Mouse (Mus musculus): ENCODE data around the gene Slit2. TPM values are rescaled to one million over a fixed set of nuclear protein-coding genes. Genes with fewer than 3 reads are reported as not detected.
"Not testable (repeated sequence)": the region's sequence is repeated elsewhere in the genome, so short reads cannot be mapped to it uniquely, and the experiment has no call there.

The Slit2 gene
- polyA plus RNA-seq, 1 experiment from 2014 or later = 29.8 TPM

DNA sequence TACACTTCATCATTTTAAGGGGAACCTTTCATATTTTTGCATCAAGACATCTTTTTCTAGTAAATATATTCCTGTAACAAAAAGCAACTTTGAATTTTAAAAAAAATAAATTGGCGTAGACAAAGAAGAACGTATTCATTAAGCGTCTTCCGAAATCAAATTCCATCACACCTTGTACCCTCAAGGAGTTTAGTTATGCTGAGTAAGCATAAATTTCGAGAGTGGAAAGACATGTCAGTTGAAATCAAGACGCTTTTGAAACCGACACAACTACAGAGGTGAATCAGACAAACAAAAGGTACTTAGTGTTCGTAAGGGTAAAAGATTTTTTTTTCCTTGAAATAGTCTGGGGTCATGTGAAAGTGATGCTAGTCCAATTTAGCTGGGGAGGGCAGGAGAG is 201.4 kb downstream of the Slit2 start:
- 92% methylated on average over 8 of the region's 8 CpGs for WGBS
- no peak for DNase-seq (ENCODE audit: extremely low spot score, low spot score)
- Histone ChIP-seq H3K27ac (no peak overlapping the region), H3K4me1 (no peaks in the 10 kb centered on the region), H3K36me3 (replicated peaks) (no peaks in the 10 kb centered on the region), H3K4me3 (no peak overlapping the region), H3K9me3 (no peaks in the 10 kb centered on the region), H3K27me3 (ENCODE audit: poor library complexity, severe bottlenecking) (no peaks in the 10 kb centered on the region)

- Histone ChIP-seq H3K27ac (no peak overlapping the region), H3K36me3 (replicated peaks) (0 out of 2 replicates have a peak, but pooled peaks cover 2% of the 10 kb centered on the region), H3K9me3 (no peaks in the 10 kb centered on the region), H3K4me3 (no peak overlapping the region), H3K27me3 (ENCODE audit: poor library complexity, severe bottlenecking) (no peaks in the 10 kb centered on the region), H3K4me1 (no peaks in the 10 kb centered on the region)
- WGBS = 93% methylated on average over 4 of the region's 4 CpGs
- DNase-seq (ENCODE audit: extremely low spot score, low spot score) = no peak
Observed at GRCm38 (mm10) chr5:48187819-48188218, 204.9 kb downstream of the Slit2 start.

- Histone ChIP-seq H3K27me3 (ENCODE audit: poor library complexity, severe bottlenecking) (no peaks in the 10 kb centered on the region), H3K4me1 (no peaks in the 10 kb centered on the region), H3K9me3 (no peaks in the 10 kb centered on the region), H3K27ac (no peak overlapping the region), H3K4me3 (no peak overlapping the region), H3K36me3 (replicated peaks) (peaks cover 12% of the 10 kb centered on the region; the same call in 1 of the 2 replicates)
- DNase-seq (ENCODE audit: extremely low spot score, low spot score) = no peak
Observed at GRCm38 (mm10) chr5:48199380-48199779, 216.4 kb downstream of the Slit2 start.

- WGBS = 61% methylated on average over 2 of the region's 2 CpGs
- Histone ChIP-seq H3K27me3 (ENCODE audit: poor library complexity, severe bottlenecking) (no peaks in the 10 kb centered on the region), H3K9me3 (no peaks in the 10 kb centered on the region), H3K4me3 (no peak overlapping the region), H3K4me1 (0 out of 2 replicates have a peak, but pooled peaks cover 7% of the 10 kb centered on the region), H3K36me3 (replicated peaks) (peaks cover 18% of the 10 kb centered on the region), H3K27ac (no peak overlapping the region)
- no peak for DNase-seq (ENCODE audit: extremely low spot score, low spot score)
Observed at GRCm38 (mm10) chr5:48215248-48215647, 232.3 kb downstream of the Slit2 start.

DNA sequence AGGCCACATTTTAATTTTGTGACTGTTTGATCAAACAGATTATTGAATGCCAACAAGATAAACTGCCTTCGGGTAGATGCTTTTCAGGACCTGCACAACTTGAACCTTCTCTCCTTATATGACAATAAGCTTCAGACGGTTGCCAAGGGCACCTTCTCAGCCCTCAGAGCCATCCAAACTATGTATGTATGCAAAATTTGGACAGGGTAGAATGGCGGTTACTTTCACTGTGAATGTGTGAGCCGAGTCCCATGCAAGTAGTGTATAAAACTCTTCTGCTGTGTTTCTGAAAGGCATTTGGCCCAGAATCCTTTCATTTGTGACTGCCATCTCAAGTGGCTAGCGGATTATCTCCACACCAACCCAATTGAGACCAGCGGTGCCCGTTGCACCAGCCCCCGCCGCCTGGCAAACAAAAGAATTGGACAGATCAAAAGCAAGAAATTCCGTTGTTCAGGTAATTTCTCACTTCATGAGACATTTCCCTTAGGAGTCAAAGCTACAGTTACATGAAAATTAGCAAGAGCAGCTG is 236.8 kb downstream of the Slit2 start:
- H3K4me1 ChIP-seq = 0 out of 2 replicates have a peak, but pooled peaks cover 7% of the 10 kb centered on the region
- H3K27me3 ChIP-seq (ENCODE audit: poor library complexity, severe bottlenecking) = no peaks in the 10 kb centered on the region
- 81% methylated on average over 10 of the region's 10 CpGs for WGBS
- no peak for DNase-seq (ENCODE audit: extremely low spot score, low spot score)
- H3K27ac ChIP-seq = no peak overlapping the region
- peaks cover 11% of the 10 kb centered on the region for H3K36me3 ChIP-seq (replicated peaks)
- H3K9me3 ChIP-seq = no peaks in the 10 kb centered on the region
- no peak overlapping the region for H3K4me3 ChIP-seq

GRCm38 (mm10) chr5:48225500-48225899 is 242.6 kb downstream of the Slit2 start:
- DNase-seq (ENCODE audit: extremely low spot score, low spot score) = no peak
- no peak overlapping the region for H3K27ac ChIP-seq
- H3K36me3 ChIP-seq (replicated peaks) = peaks cover 12% of the 10 kb centered on the region
- no peak overlapping the region for H3K4me3 ChIP-seq
- H3K9me3 ChIP-seq = no peaks in the 10 kb centered on the region
- H3K27me3 ChIP-seq (ENCODE audit: poor library complexity, severe bottlenecking) = no peaks in the 10 kb centered on the region
- no peaks in the 10 kb centered on the region for H3K4me1 ChIP-seq
- WGBS = 83% methylated on average over 2 of the region's 2 CpGs

DNA sequence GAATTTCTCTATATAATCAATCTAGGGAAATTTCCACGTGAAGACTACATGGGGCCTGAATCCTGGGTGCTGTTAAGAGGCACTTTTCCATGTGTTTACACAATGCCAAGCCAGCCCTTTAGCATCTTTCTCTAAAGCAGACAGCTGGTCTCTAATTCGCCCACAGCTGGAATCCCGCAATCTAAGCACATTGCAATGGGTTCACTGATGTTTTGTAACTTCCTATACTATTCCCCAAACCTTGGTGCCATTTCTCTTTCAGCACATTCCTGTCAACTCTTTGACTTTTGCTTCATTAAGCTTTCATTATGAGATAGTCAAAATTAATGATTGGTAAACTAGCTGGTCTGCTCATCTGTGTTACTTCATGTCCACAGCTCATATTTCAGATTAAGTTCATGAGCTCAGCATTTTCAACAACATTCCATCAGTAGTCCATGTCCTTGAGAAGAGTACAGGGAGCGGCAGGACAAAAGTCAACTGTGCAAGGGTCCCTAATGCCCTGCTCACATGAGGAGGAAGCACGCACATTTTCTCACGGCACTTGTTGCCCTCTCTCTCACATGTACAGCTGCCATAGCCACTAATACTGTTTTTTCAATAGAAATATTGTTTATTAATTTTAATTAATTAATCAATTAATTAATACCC is 247.6 kb downstream of the Slit2 start:
- 81% methylated on average over 6 of the region's 6 CpGs for WGBS
- Histone ChIP-seq H3K9me3 (no peaks in the 10 kb centered on the region), H3K36me3 (replicated peaks) (peaks cover 24% of the 10 kb centered on the region), H3K4me3 (no peak overlapping the region), H3K27me3 (ENCODE audit: poor library complexity, severe bottlenecking) (no peaks in the 10 kb centered on the region), H3K4me1 (no peaks in the 10 kb centered on the region), H3K27ac (no peak overlapping the region)
- no peak for DNase-seq (ENCODE audit: extremely low spot score, low spot score)

- peaks cover 21% of the 10 kb centered on the region for H3K36me3 ChIP-seq (replicated peaks)
- H3K27me3 ChIP-seq (ENCODE audit: poor library complexity, severe bottlenecking) = no peaks in the 10 kb centered on the region
- H3K9me3 ChIP-seq = no peaks in the 10 kb centered on the region
- H3K27ac ChIP-seq = no peak overlapping the region
- no peak for DNase-seq (ENCODE audit: extremely low spot score, low spot score)
- no peak overlapping the region for H3K4me3 ChIP-seq
- 69% methylated on average over 4 of the region's 4 CpGs for WGBS
- H3K4me1 ChIP-seq = no peaks in the 10 kb centered on the region
Observed at GRCm38 (mm10) chr5:48234728-48235127, 251.8 kb downstream of the Slit2 start.

GRCm38 (mm10) chr5:48235270-48235669 is 252.3 kb downstream of the Slit2 start:
- Histone ChIP-seq H3K4me3 (no peak overlapping the region), H3K27ac (no peak overlapping the region), H3K4me1 (no peaks in the 10 kb centered on the region), H3K36me3 (replicated peaks) (peaks cover 21% of the 10 kb centered on the region), H3K27me3 (ENCODE audit: poor library complexity, severe bottlenecking) (no peaks in the 10 kb centered on the region), H3K9me3 (no peaks in the 10 kb centered on the region)
- no peak for DNase-seq (ENCODE audit: extremely low spot score, low spot score)
- 93% methylated on average over 6 of the region's 6 CpGs for WGBS

DNA sequence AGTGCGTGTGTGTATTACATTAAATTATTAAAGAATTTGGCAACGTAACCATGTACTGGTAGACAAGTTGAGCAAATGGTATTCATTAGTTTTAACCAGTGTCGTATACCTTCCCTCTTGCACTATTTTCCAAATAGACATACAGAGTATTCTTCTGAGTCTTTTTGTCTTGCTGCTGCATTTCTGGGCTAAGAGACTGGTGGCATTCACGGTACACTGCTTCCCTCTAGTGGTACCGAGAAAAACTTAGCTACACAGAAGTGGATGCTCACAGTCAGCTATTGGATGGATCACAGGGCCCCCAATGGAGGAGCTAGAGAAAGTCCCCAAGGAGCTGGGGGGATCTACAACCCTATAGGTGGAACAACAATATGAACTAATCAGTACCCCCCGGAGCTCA is 257.8 kb downstream of the Slit2 start:
- DNase-seq (ENCODE audit: extremely low spot score, low spot score) = peak; percentile 23
- WGBS = 32% methylated on average over 6 of the region's 6 CpGs

GRCm38 (mm10) chr5:48248327-48248726 is 265.4 kb downstream of the Slit2 start:
- DNase-seq (ENCODE audit: extremely low spot score, low spot score) = no peak
- Histone ChIP-seq H3K4me3 (no peak overlapping the region), H3K27ac (no peak overlapping the region), H3K9me3 (no peaks in the 10 kb centered on the region), H3K4me1 (no peaks in the 10 kb centered on the region), H3K36me3 (replicated peaks) (peaks cover 4% of the 10 kb centered on the region), H3K27me3 (ENCODE audit: poor library complexity, severe bottlenecking) (no peaks in the 10 kb centered on the region)
- WGBS = 87% methylated on average over 4 of the region's 4 CpGs

More for the DNA sequence above, 257.8 kb downstream of the Slit2 start:
- not testable (repeated sequence) for H3K36me3 ChIP-seq (replicated peaks); H3K4me1 ChIP-seq; H3K9me3 ChIP-seq; H3K27me3 ChIP-seq (ENCODE audit: poor library complexity, severe bottlenecking); H3K27ac ChIP-seq; H3K4me3 ChIP-seq

GRCm38 (mm10) chr5:48277561-48277960 is 294.6 kb downstream of the Slit2 start:
- WGBS = 76% methylated on average over 4 of the region's 4 CpGs
- Histone ChIP-seq H3K27ac (no peak overlapping the region), H3K4me3 (no peak overlapping the region), H3K36me3 (replicated peaks) (0 out of 2 replicates have a peak, but pooled peaks cover 6% of the 10 kb centered on the region), H3K27me3 (ENCODE audit: poor library complexity, severe bottlenecking) (no peaks in the 10 kb centered on the region), H3K4me1 (no peaks in the 10 kb centered on the region), H3K9me3 (no peaks in the 10 kb centered on the region)
- no peak for DNase-seq (ENCODE audit: extremely low spot score, low spot score)

- Histone ChIP-seq H3K9me3 (no peaks in the 10 kb centered on the region), H3K27ac (no peak overlapping the region), H3K36me3 (replicated peaks) (peaks cover 33% of the 10 kb centered on the region), H3K4me3 (no peak overlapping the region), H3K4me1 (no peaks in the 10 kb centered on the region), H3K27me3 (ENCODE audit: poor library complexity, severe bottlenecking) (no peaks in the 10 kb centered on the region)
- WGBS = 92% methylated on average over 3 of the region's 3 CpGs
- no peak for DNase-seq (ENCODE audit: extremely low spot score, low spot score)
Observed at GRCm38 (mm10) chr5:48301186-48301585, 318.2 kb downstream of the Slit2 start.
